Mouse (Mus musculus): ENCODE results near the gene Mtus2. TPM values are rescaled to one million over a fixed set of nuclear protein-coding genes. Genes with fewer than 3 reads are reported as not detected.

Mtus2 gene
- polyA plus RNA-seq, 1 experiment from 2014 or later: 131 TPM

DNA sequence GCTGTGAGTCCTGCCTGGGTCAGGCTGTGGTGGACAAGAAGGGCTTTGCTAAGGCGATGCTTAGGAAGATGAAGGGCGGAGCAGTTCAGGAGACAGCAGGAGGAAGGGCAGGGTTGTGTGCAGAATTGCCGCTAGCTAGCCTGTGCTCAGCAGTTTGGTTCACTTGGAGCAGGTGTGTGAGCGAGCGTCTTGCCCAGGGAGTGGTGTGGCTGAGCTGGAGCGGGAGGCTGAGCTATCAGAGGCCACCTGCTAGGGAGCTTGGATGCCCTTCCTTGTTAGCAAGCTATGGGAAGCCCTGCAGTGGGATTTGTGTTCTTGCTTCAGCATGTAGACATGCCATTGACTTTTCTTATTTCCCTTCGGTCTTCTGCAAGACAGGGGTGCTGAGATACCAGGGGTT, 9.5 kb downstream of the Mtus2 start:
- ATAC-seq (replicated peaks; ENCODE audit: extremely low read depth, insufficient read depth, low FRiP score): no peak
- Histone ChIP-seq H3K9me3 (replicated peaks; ENCODE audit: control insufficient read depth, low read length) (no peaks in the 10 kb centered on the region), H3K9ac (ENCODE audit: low read length) (no peak overlapping the region), H3K4me3 (ENCODE audit: low read length) (no peak overlapping the region), H3K36me3 (ENCODE audit: control insufficient read depth, insufficient read depth) (no peaks in the 10 kb centered on the region), H3K4me1 (ENCODE audit: control insufficient read depth, insufficient read depth, low read length) (no peaks in the 10 kb centered on the region), H3K4me2 (ENCODE audit: low read depth, low read length) (no peak overlapping the region), H3K27ac (ENCODE audit: low read length) (no peak overlapping the region), H3K27me3 (ENCODE audit: control insufficient read depth, insufficient read depth, low read length) (peaks cover 1% of the 10 kb centered on the region; the same call in 1 of the 2 replicates)
- WGBS: 76% methylated on average over 7 of the region's 7 CpGs

DNA sequence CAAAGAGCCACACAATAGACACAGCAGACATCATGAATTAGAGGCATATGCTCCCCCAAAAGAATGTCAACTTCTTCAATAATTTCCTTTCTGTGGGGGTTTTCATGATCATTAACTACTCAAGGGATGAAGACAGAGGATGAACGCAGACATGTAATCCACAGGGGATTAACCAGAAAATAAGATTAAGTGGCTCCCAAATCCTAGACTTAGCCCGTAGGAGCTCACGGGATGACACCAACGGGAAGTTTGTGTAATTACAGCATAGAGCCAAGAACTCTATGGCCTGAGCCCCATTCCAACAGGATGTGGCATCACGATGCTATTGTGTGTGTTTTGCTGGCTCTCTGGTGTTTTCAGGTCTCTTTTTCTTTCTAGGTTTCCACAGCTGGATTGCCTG, 12.4 kb downstream of the Mtus2 start:
- 82% methylated on average over 5 of the region's 5 CpGs for WGBS
- ATAC-seq (replicated peaks; ENCODE audit: extremely low read depth, insufficient read depth, low FRiP score): no peak

DNA sequence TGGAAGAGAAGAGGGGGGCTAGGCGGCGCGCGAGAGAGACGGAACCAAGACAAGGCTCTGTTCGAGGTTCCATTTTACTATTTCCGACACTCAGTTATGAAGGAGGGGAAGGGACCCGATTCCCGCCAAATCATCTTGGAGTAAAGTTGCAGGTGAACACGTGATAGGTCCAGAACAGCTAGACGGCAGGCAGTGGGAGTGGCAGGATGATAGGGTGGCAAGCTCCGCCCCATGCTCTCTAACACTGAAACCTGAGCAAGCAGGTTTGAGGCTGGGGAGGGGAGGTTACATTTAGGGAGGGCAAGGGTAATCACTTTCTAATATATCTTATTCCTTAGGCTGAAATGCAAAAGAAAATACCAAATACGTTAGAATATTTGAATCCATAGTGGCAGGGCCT, 18.9 kb downstream of the Mtus2 start:
- no peak overlapping the region for H3K9ac ChIP-seq (ENCODE audit: low read length)
- no peaks in the 10 kb centered on the region for H3K4me1 ChIP-seq (ENCODE audit: control insufficient read depth, insufficient read depth, low read length)
- H3K36me3 ChIP-seq (ENCODE audit: control insufficient read depth, insufficient read depth): no peaks in the 10 kb centered on the region
- no peak overlapping the region for H3K4me2 ChIP-seq (ENCODE audit: low read depth, low read length)
- no peak overlapping the region for H3K4me3 ChIP-seq (ENCODE audit: low read length)
- WGBS: 54% methylated on average over 13 of the region's 13 CpGs
- no peak overlapping the region for H3K27ac ChIP-seq (ENCODE audit: low read length)
- H3K9me3 ChIP-seq (replicated peaks; ENCODE audit: control insufficient read depth, low read length): no peaks in the 10 kb centered on the region
- no peaks in the 10 kb centered on the region for H3K27me3 ChIP-seq (ENCODE audit: control insufficient read depth, insufficient read depth, low read length)
- no peak for ATAC-seq (replicated peaks; ENCODE audit: extremely low read depth, insufficient read depth, low FRiP score)

More for the DNA sequence above, 12.4 kb downstream of the Mtus2 start:
- H3K27me3 ChIP-seq (ENCODE audit: control insufficient read depth, insufficient read depth, low read length): no peaks in the 10 kb centered on the region
- no peak overlapping the region for H3K4me2 ChIP-seq (ENCODE audit: low read depth, low read length)
- no peak overlapping the region for H3K27ac ChIP-seq (ENCODE audit: low read length)
- H3K9me3 ChIP-seq (replicated peaks; ENCODE audit: control insufficient read depth, low read length): no peaks in the 10 kb centered on the region
- no peak overlapping the region for H3K9ac ChIP-seq (ENCODE audit: low read length)
- no peaks in the 10 kb centered on the region for H3K4me1 ChIP-seq (ENCODE audit: control insufficient read depth, insufficient read depth, low read length)
- H3K4me3 ChIP-seq (ENCODE audit: low read length): no peak overlapping the region
- H3K36me3 ChIP-seq (ENCODE audit: control insufficient read depth, insufficient read depth): no peaks in the 10 kb centered on the region

DNA sequence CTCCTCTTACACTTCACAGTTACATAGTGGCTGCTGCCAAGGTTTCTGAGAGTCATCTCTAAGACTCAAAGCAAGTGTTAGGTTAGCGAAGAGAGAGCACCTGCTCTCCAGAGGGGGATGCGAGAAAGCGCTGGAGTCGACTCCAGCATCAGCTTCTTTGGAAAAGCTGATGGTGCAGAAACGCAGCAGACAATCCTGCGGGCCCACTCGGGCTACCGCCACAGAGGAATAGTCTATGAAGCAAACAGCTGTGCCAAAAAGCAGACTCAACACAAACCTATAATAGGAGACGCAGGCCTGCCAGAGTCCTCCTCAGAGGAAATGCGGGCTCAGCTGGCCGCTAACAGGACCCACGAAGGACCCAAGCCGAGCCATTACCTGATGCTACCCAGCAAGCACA, 23.5 kb downstream of the Mtus2 start:
- ATAC-seq (replicated peaks; ENCODE audit: extremely low read depth, insufficient read depth, low FRiP score): no peak
- Histone ChIP-seq H3K9ac (ENCODE audit: low read length) (no peak overlapping the region), H3K36me3 (ENCODE audit: control insufficient read depth, insufficient read depth) (no peaks in the 10 kb centered on the region), H3K4me2 (ENCODE audit: low read depth, low read length) (no peak overlapping the region), H3K27me3 (ENCODE audit: control insufficient read depth, insufficient read depth, low read length) (no peaks in the 10 kb centered on the region), H3K4me3 (ENCODE audit: low read length) (no peak overlapping the region), H3K4me1 (ENCODE audit: control insufficient read depth, insufficient read depth, low read length) (no peaks in the 10 kb centered on the region), H3K27ac (ENCODE audit: low read length) (no peak overlapping the region), H3K9me3 (replicated peaks; ENCODE audit: control insufficient read depth, low read length) (no peaks in the 10 kb centered on the region)
- 83% methylated on average over 13 of the region's 13 CpGs for WGBS

DNA sequence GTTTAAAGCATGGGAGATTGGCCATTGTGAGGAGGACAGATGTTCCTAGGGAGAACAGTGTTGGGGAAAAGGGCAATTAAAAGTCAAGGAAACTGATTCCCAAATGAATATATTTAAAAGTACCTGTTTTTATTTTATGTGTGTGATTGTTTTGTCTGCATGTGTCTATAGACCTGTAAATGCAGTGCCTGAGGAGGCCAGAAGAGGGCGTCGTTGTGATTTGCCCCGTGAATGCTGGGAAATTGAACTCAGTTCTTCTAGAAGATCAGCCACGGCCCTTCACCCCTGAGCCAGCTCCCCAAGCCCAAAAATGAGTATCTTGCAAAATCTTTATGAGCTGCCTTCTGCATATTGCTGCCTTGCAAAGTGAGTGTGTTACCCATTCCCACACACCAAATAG, 33.2 kb downstream of the Mtus2 start:
- Histone ChIP-seq H3K4me3 (ENCODE audit: low read length) (no peak overlapping the region), H3K4me1 (ENCODE audit: control insufficient read depth, insufficient read depth, low read length) (0 out of 2 replicates have a peak, but pooled peaks cover 2% of the 10 kb centered on the region), H3K36me3 (ENCODE audit: control insufficient read depth, insufficient read depth) (no peaks in the 10 kb centered on the region), H3K9me3 (replicated peaks; ENCODE audit: control insufficient read depth, low read length) (peaks cover 5% of the 10 kb centered on the region; the same call in 1 of the 2 replicates), H3K4me2 (ENCODE audit: low read depth, low read length) (no peak overlapping the region), H3K27me3 (ENCODE audit: control insufficient read depth, insufficient read depth, low read length) (no peaks in the 10 kb centered on the region), H3K27ac (ENCODE audit: low read length) (no peak overlapping the region), H3K9ac (ENCODE audit: low read length) (no peak overlapping the region)
- ATAC-seq (replicated peaks; ENCODE audit: extremely low read depth, insufficient read depth, low FRiP score): no peak
- 69% methylated on average over 4 of the region's 4 CpGs for WGBS

DNA sequence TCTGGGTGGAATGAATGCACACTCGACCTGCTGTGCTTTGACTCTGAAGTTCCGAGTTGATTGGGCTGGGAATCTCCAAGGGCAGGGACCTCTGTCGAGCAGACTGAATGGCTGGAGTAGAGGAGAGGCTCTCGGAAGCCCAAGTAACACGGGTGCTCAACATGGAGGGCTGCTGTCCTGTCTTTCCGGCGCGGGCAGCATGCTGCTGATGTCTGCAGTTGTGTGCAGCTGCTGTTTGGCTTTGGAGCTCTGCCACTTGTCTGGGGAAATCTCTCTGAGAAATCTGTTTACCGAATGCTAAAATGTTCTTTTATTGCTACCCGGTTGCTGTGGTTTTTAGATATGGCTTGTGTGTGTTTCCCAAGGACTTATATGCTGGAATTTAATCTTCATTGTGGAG, 33.7 kb downstream of the Mtus2 start:
- no peaks in the 10 kb centered on the region for H3K36me3 ChIP-seq (ENCODE audit: control insufficient read depth, insufficient read depth)
- H3K4me2 ChIP-seq (ENCODE audit: low read depth, low read length): no peak overlapping the region
- 0 out of 2 replicates have a peak, but pooled peaks cover 2% of the 10 kb centered on the region for H3K4me1 ChIP-seq (ENCODE audit: control insufficient read depth, insufficient read depth, low read length)
- no peak for ATAC-seq (replicated peaks; ENCODE audit: extremely low read depth, insufficient read depth, low FRiP score)
- H3K4me3 ChIP-seq (ENCODE audit: low read length): no peak overlapping the region
- 84% methylated on average over 10 of the region's 10 CpGs for WGBS
- no peak overlapping the region for H3K9ac ChIP-seq (ENCODE audit: low read length)
- H3K9me3 ChIP-seq (replicated peaks; ENCODE audit: control insufficient read depth, low read length): peaks cover 5% of the 10 kb centered on the region; the same call in 1 of the 2 replicates
- no peak overlapping the region for H3K27ac ChIP-seq (ENCODE audit: low read length)
- H3K27me3 ChIP-seq (ENCODE audit: control insufficient read depth, insufficient read depth, low read length): no peaks in the 10 kb centered on the region

DNA sequence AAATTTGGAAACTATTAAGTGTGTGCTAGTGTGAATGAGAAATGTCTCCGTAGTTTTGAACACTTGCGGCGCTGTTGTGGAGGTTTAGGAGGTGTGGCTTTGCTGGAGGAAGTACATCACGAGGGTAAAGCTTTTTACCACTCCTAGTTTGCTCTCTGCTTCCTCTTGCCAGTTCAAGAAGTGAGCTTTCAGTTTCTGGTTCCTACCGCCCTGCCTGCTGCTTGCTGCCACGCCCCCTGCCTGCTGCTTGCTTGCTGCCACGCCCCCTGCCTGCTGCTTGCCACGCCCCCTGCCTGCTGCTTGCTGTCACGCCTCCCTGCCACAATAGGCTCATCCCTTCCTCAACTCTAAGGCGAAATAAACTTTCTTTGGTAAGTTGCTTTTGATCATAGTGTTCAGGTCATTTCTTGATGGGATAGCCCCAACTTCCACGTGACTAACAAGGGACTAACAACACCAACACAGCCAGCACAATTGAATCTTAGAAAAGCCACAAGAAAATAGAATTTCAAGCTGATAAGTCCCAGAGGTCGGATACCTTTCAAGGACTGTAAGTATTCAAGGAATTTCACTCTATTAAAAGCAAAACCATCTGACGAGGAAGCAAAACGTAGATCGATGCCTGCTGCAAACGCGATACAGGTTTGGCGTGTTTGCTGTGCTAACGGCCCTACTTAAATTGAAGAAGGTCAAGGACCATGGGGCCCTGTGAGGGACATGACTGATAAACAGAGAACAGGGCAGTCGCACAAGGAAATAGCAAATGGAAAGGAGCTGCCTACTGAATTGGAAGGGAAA, 35.7 kb downstream of the Mtus2 start:
- H3K27ac ChIP-seq (ENCODE audit: low read length): peak overlapping the region; percentile 30
- H3K9me3 ChIP-seq (replicated peaks; ENCODE audit: control insufficient read depth, low read length): no peaks in the 10 kb centered on the region; the same call in 1 of the 2 replicates
- H3K4me2 ChIP-seq (ENCODE audit: low read depth, low read length): peak overlapping the region; percentile 57
- no peaks in the 10 kb centered on the region for H3K36me3 ChIP-seq (ENCODE audit: control insufficient read depth, insufficient read depth)
- 0 out of 2 replicates have a peak, but pooled peaks cover 2% of the 10 kb centered on the region for H3K4me1 ChIP-seq (ENCODE audit: control insufficient read depth, insufficient read depth, low read length)
- H3K4me3 ChIP-seq (ENCODE audit: low read length): peak overlapping the region; percentile 38
- H3K27me3 ChIP-seq (ENCODE audit: control insufficient read depth, insufficient read depth, low read length): no peaks in the 10 kb centered on the region
- ATAC-seq (replicated peaks; ENCODE audit: extremely low read depth, insufficient read depth, low FRiP score): peak; percentile 81
- 11% methylated on average over 20 of the region's 20 CpGs for WGBS
- H3K9ac ChIP-seq (ENCODE audit: low read length): 0 out of 2 replicates have a peak overlapping the region, but pooled peaks have one; percentile 8

DNA sequence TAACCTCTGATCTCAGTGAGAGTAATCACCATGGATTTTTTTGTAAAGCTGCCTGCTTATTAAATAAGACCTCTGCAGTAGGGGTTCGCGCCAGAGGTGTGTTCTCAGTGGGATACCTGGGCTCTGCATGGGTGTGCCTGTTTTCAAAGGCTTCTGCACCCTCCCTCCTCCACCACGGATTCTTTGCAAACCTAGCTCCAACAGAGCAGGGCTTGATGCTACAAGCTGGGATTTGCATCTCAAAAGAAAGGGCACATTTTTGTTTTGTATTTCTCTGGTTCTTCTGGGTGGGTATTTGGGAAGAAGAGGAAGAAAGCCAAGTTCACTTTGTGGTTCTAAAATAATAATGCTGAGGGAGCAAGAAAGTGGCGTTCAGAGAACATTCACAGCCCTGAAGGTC, 48.1 kb downstream of the Mtus2 start:
- H3K36me3 ChIP-seq (ENCODE audit: control insufficient read depth, insufficient read depth): no peaks in the 10 kb centered on the region
- whole genome bisulfite sequencing: 30% methylated on average over 4 of the region's 4 CpGs
- no peak overlapping the region for H3K4me3 ChIP-seq (ENCODE audit: low read length)

DNA sequence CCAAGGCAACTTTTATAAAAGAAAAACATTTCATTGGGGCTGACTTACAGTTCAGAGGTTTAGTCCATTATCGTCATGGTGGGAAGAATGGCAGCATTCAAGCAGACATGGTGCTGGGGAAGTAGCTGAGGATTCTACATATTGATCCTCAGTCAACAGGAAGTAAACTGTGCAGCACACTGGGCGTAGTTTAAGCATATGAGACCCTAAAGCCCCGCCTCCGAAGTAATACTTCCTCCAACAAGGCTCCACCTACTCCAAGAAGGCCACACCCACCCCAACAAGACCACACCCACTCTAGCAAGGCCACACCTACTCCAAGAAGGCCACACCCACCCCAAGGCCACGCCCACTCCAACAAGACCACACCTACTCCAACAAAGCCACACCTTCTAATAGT, 55.0 kb downstream of the Mtus2 start:
- Histone ChIP-seq H3K9ac (ENCODE audit: low read length) (no peak overlapping the region), H3K4me2 (ENCODE audit: low read depth, low read length) (no peak overlapping the region), H3K4me3 (ENCODE audit: low read length) (no peak overlapping the region), H3K27me3 (ENCODE audit: control insufficient read depth, insufficient read depth, low read length) (no peaks in the 10 kb centered on the region), H3K9me3 (replicated peaks; ENCODE audit: control insufficient read depth, low read length) (peaks cover 3% of the 10 kb centered on the region; the same call in 1 of the 2 replicates), H3K36me3 (ENCODE audit: control insufficient read depth, insufficient read depth) (no peaks in the 10 kb centered on the region), H3K27ac (ENCODE audit: low read length) (no peak overlapping the region), H3K4me1 (ENCODE audit: control insufficient read depth, insufficient read depth, low read length) (no peaks in the 10 kb centered on the region)
- ATAC-seq (replicated peaks; ENCODE audit: extremely low read depth, insufficient read depth, low FRiP score): no peak
- WGBS: 80% methylated on average over 5 of the region's 5 CpGs

More for the DNA sequence above, 48.1 kb downstream of the Mtus2 start:
- Histone ChIP-seq H3K27me3 (ENCODE audit: control insufficient read depth, insufficient read depth, low read length) (no peaks in the 10 kb centered on the region), H3K9me3 (replicated peaks; ENCODE audit: control insufficient read depth, low read length) (peaks cover 3% of the 10 kb centered on the region; the same call in 1 of the 2 replicates), H3K4me1 (ENCODE audit: control insufficient read depth, insufficient read depth, low read length) (no peaks in the 10 kb centered on the region), H3K9ac (ENCODE audit: low read length) (no peak overlapping the region), H3K4me2 (ENCODE audit: low read depth, low read length) (no peak overlapping the region), H3K27ac (ENCODE audit: low read length) (no peak overlapping the region)
- ATAC-seq (replicated peaks; ENCODE audit: extremely low read depth, insufficient read depth, low FRiP score): no peak

Data from heart, embryonic 16.5 days (tissue).